Mouse (Mus musculus) small intestine, adult 2 months (tissue): ENCODE data around the gene Ercc4. TPM values are rescaled to one million over a fixed set of nuclear protein-coding genes. Genes with fewer than 3 reads are reported as not detected.
A peak's percentile ranks its signal among the peaks of the same experiment; 100 is the strongest.

Experiments used
- H3K27ac ChIP-seq: fragments of 200-500 bp; 2 replicates; pipeline ENCODE4 v1.5.1; 2012; ENCODE audit warnings: low read depth, low read length, control low read depth, inconsistent platforms; ENCODE audit not compliant: insufficient read depth
- H3K27me3 ChIP-seq: fragments of 200-500 bp; 2 replicates; pipeline ENCODE4 v1.6.1; 2012; ENCODE audit warnings: mild to moderate bottlenecking, moderate library complexity, low read length, inconsistent platforms; ENCODE audit not compliant: control insufficient read depth, insufficient read depth
- H3K36me3 ChIP-seq: fragments of 200-500 bp; 2 replicates; pipeline ENCODE4 v1.6.1; 2012; ENCODE audit warnings: mild to moderate bottlenecking, low read length, control low read depth, inconsistent platforms; ENCODE audit not compliant: control insufficient read depth, insufficient read depth
- H3K4me1 ChIP-seq: fragments of 200-500 bp; 2 replicates; pipeline ENCODE4 v1.6.1; 2012; ENCODE audit warnings: low read length, inconsistent platforms, mixed read lengths; ENCODE audit not compliant: control insufficient read depth, insufficient read depth, insufficient read length
- H3K4me3 ChIP-seq: fragments of 200-500 bp; 2 replicates; pipeline ENCODE4 v1.5.1; 2012; ENCODE audit warnings: low read depth, mild to moderate bottlenecking, control low read depth, inconsistent platforms, low read length, moderate library complexity
- CTCF ChIP-seq: fragments of 200-500 bp; IDR thresholded peaks from 2 replicates; pipeline ENCODE4 v1.5.1; 2012; ENCODE audit warnings: low read depth, mild to moderate bottlenecking, control low read depth, inconsistent platforms, low read length, moderate library complexity, mixed read lengths; ENCODE audit not compliant: insufficient replicate concordance, insufficient read length; ENCODE audit errors: extremely low read depth
- POLR2A ChIP-seq: fragments of 200-500 bp; IDR thresholded peaks from 2 replicates; pipeline ENCODE4 v1.6.1; 2012; ENCODE audit warnings: low read depth, mild to moderate bottlenecking, control low read depth, inconsistent platforms, low read length, moderate library complexity
- WGBS: fragments of 180-500 bp; shearing (Covaris S2); methylation state at CpG from one replicate; pipeline ENCODE4 v1.1.7; 2018; 5-methylcytosine and 5-hydroxymethylcytosine counted together
- polyA plus RNA-seq: library from polyadenylated mRNA; depleted of rRNA; stranded (reverse); fragments of >200 nt; gene quantifications from 2 replicates; pipeline ENCODE4 v1.2.3, GENCODE M21; 2012

The Ercc4 gene
- polyA plus RNA-seq, 1 experiment = 10.9 TPM

DNA sequence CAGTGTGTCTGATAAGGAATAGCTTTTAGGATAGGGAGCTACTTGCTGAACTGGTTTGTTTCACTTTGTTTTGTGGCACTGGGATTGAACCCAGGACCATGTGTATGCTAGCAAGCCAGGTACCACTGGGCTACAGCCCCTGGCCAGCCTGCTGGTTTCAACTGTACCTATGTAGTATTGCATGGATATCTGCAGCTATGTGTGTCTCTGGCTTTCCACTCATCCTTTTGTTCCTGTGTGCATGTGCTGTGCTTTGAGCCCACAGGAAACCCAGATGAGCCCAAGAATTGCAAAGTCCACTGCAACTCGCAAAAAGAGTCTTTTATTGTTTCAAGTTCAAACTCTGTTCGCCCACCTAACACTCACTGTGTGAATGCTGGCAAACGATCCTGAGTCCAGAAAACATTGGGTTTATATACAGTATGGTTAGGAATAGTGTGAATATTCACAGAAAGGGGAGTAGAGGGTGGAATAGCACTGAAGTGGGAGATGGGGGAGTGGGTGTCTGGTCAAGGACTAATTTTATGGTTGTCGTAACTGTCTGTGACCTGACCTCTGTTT is 73.8 kb downstream of the Ercc4 start:
- WGBS = 74% methylated on average over 4 of the region's 4 CpGs
- TF ChIP-seq CTCF (no peak), POLR2A (no peak)
- no peaks in the 10 kb centered on the region for H3K27me3 ChIP-seq
- H3K4me1 ChIP-seq = no peaks in the 10 kb centered on the region
- H3K4me3 ChIP-seq = no peak overlapping the region
- no peak overlapping the region for H3K27ac ChIP-seq
- H3K36me3 ChIP-seq = no peaks in the 10 kb centered on the region

DNA sequence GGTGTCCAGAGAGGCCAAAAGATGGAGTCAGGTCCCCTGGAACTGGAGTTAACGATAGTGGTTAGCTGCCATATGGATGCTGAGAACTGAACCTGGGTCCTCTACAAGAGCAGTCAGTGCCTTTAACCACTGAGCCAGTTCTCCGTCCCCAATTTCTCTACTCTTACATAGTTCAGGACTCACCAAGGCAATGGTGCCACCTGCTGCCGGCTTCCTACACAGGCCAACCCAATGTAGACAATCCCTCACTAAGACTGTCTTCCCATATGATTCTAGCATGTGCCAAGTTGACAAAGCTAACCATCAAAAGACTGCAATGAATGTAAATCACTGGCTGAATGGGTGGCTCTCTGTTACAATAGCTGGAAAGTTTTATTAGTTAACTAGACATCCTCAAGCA is 74.9 kb downstream of the Ercc4 start:
- H3K27ac ChIP-seq = no peak overlapping the region
- H3K27me3 ChIP-seq = no peaks in the 10 kb centered on the region
- H3K4me3 ChIP-seq = no peak overlapping the region
- WGBS = 87% methylated on average over 3 of the region's 3 CpGs
- no peaks in the 10 kb centered on the region for H3K36me3 ChIP-seq
- no peak for TF ChIP-seq CTCF
- no peak for TF ChIP-seq POLR2A
- peaks cover 2% of the 10 kb centered on the region; the same call in 1 of the 2 replicates for H3K4me1 ChIP-seq

DNA sequence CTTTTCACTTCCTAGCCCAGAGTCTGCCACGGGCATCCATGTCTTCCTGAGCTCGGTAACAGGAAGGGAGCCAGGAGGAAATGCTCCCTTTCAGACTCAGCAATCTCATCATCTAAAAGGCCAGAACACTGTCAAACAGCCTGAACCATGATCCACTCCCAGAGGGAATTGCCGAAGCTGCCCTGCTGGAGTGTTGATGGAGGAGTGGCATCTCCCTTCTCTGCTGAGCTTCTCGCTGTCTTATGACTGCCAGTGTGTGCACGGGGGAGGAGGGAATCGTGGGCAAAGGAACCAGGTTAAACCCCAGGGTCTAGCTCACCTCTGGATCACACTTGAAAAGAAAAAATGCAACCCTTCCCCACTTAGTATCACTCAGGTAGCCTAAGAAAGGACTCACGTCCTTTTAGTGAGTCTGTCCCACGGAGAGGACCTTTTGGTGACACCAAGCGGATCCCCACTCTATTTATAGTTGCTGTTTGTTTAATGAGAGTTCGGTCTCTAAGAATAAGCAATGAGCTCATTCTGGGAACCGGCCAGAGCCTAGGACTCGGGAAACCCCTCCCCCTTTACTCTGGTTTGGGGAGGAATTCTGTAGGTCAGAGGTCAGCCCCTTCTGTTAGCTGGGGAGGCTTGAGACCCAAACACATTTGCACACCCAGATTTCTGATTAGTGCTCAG is 80.1 kb downstream of the Ercc4 start:
- peak overlapping the region; percentile 20; the same call in 1 of the 2 replicates for H3K27ac ChIP-seq
- no peaks in the 10 kb centered on the region for H3K36me3 ChIP-seq
- no peak overlapping the region for H3K4me3 ChIP-seq
- 35% methylated on average over 12 of the region's 12 CpGs for WGBS
- H3K4me1 ChIP-seq = peaks cover 10% of the 10 kb centered on the region; the same call in 1 of the 2 replicates
- TF ChIP-seq CTCF (no peak), POLR2A (no peak)
- H3K27me3 ChIP-seq = no peaks in the 10 kb centered on the region

GRCm38 (mm10) chr16:13190471-13190870 is 81.0 kb downstream of the Ercc4 start:
- H3K27me3 ChIP-seq = no peaks in the 10 kb centered on the region
- H3K4me1 ChIP-seq = peaks cover 10% of the 10 kb centered on the region; the same call in 1 of the 2 replicates
- peak overlapping the region; percentile 14; the same call in 1 of the 2 replicates for H3K27ac ChIP-seq
- WGBS = 15% methylated on average over 5 of the region's 5 CpGs
- no peak overlapping the region for H3K4me3 ChIP-seq
- H3K36me3 ChIP-seq = no peaks in the 10 kb centered on the region
- no peak for TF ChIP-seq CTCF
- no peak for TF ChIP-seq POLR2A

- Histone ChIP-seq H3K36me3 (no peaks in the 10 kb centered on the region), H3K4me1 (peaks cover 10% of the 10 kb centered on the region; the same call in 1 of the 2 replicates), H3K4me3 (no peak overlapping the region), H3K27me3 (no peaks in the 10 kb centered on the region), H3K27ac (peak overlapping the region; percentile 14; the same call in 1 of the 2 replicates)
- TF ChIP-seq CTCF (no peak), POLR2A (no peak)
- WGBS = 24% methylated on average over 4 of the region's 4 CpGs
Measured at GRCm38 (mm10) chr16:13191166-13191565, 81.7 kb downstream of the Ercc4 start.

- Histone ChIP-seq H3K27me3 (no peaks in the 10 kb centered on the region), H3K4me3 (no peak overlapping the region), H3K27ac (no peak overlapping the region), H3K4me1 (peaks cover 10% of the 10 kb centered on the region; the same call in 1 of the 2 replicates), H3K36me3 (no peaks in the 10 kb centered on the region)
- 69% methylated on average over 4 of the region's 4 CpGs for WGBS
- TF ChIP-seq CTCF = no peak
- TF ChIP-seq POLR2A = no peak
Measured at GRCm38 (mm10) chr16:13193663-13194071, 84.2 kb downstream of the Ercc4 start.

DNA sequence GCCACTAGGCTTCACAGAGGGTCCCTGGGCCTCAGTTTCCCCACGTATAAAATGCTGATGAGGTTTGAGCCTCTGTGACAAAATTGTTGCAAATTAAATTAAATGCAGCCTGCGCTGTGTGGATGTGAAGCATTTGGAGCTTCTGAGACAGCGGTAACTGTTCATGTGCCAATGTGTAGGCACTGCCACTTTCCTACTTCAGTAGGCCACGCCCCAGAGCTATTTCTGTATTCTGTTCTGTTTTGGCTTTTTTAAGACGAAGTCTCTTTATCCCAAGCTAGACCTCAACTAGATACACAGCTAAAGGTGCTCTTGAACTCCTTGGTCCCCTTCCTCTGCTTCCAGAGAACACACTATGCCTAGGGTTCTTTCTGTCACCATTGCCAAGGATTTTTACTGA is 85.4 kb downstream of the Ercc4 start:
- H3K4me3 ChIP-seq = no peak overlapping the region
- 89% methylated on average over 5 of the region's 5 CpGs for WGBS

More for the DNA sequence above, 85.4 kb downstream of the Ercc4 start:
- Histone ChIP-seq H3K36me3 (no peaks in the 10 kb centered on the region), H3K4me1 (peaks cover 6% of the 10 kb centered on the region; the same call in 1 of the 2 replicates), H3K27me3 (no peaks in the 10 kb centered on the region), H3K27ac (no peak overlapping the region)
- TF ChIP-seq POLR2A (no peak), CTCF (no peak)
